Mouse (Mus musculus): Measurements from ENCODE around the gene Gm26897.

- no peak for TF ChIP-seq CTCF (IDR thresholded peaks at IDR 0.05; ENCODE audit: extremely low read depth, insufficient read length, insufficient replicate concordance, low read depth, low read length)
- TF ChIP-seq POLR2A (IDR thresholded peaks at IDR 0.05; ENCODE audit: low read depth, low read length), result no peak
These were observed 45.1 kb upstream of the Gm26897 start for GRCm38 (mm10) chr5:111688584-111688983.

Data from small intestine, adult 2 months (tissue).